Mouse (Mus musculus): Measurements from ENCODE around the gene Gdf11. TPM values are rescaled to one million over a fixed set of nuclear protein-coding genes. Genes with fewer than 3 reads are reported as not detected.

The Gdf11 gene
- total RNA-seq, 2 experiments from 2014 or later: not detected

DNA sequence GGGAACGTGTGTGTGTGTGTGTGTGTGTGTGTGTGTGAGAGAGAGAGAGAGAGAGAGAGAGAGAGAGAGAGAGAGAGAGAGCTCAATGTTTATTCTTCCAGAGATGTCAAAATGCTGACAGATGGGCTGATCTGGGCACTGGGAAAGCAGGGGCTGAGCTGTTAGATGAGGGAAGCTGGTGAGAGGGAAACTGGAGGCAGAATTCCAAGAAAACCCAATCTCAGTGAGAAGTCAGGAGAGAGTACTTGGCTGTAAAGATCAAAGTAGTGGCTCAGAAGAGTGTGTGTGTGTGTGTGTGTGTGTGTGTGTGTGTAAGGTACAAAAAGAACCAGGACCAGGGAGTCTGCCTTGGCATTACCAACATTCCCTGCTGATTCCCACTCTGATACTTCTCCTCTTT is 6.0 kb upstream of the Gdf11 start:
- no peak for ATAC-seq (replicated peaks; ENCODE audit: low FRiP score, poor library complexity, severe bottlenecking)

DNA sequence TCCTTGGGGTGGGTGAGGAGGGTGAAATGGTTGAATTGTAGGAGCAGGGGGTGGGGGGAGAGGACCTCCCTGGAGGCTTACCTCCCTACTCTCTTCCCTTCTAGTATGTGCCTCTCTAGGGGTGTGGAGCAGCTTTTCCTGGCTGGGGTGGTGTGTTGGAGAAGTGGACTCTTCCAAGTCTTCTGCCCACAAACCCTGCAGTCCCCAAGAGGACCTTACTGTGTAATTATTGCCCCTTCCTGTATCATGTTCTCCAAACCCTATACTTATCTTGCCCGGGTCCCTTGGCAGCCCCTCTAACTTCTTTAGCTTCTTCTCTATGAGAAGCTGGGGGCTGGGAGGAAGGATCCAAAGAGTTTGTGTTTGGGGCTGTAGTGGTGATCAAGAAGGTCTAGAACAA is 5.3 kb upstream of the Gdf11 start:
- no peak for ATAC-seq (replicated peaks; ENCODE audit: low FRiP score, poor library complexity, severe bottlenecking)

DNA sequence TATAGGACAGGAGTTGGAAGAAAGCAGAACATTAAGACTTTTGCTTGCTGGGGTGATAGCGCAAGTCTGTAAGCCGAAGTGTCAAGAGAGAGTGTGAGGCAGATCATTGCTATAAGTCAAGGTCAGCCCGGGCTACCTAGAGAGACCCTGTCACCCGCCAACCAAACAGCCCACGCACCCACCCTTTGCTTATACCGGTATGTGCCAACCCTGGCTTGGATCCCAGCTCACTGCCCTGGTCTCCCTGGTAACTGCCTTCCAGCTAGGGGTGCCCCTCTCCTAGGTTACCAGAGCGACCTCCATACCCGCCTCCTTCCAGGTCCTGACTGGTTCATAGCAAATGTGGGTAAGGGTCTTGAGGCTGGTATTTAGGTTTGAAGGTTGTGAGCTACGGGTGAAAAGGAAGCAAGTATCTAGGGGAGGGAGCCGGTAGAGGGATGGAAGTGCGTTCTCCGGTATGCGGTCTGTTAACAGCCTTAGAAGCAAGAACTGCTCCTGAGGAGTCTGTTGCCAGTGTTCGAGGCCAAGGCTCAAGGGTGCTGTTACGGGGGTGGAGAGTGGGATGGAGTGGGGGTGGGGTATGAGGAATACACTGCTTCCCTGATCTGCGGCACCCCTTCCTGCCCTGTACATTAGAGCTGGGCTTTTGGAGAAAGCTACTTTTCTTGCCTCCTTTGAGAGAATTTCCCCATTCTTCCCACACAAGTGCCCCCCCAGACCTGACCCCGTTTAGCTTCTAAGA is 4.6 kb upstream of the Gdf11 start:
- ATAC-seq (replicated peaks; ENCODE audit: low FRiP score, poor library complexity, severe bottlenecking): no peak

- peak; percentile 83 for ATAC-seq (replicated peaks; ENCODE audit: low FRiP score, poor library complexity, severe bottlenecking)
Measured at GRCm38 (mm10) chr10:128895437-128895836, 3.9 kb upstream of the Gdf11 start.

DNA sequence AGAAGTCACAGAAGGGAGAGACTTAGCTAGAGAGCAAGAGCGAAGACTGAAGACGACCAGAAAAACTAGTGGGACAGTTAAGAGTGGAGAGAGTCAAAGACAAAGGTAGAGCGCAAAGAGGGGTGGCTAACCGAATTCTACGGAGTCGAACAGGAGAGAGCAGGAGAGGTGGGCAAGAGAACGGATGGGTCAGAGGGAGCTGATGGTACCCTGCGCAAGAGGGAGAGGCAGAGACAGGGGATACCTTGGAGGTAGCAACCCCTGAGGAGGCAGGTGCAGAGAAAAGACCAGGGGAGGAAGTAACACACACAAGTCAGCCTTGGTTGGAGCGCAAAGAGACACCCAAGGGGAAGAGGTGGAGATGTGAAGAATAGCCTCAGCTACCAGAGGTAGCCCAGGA is 728 bp upstream of the Gdf11 start:
- ATAC-seq (replicated peaks; ENCODE audit: low FRiP score, poor library complexity, severe bottlenecking): no peak

- no peak for ATAC-seq (replicated peaks; ENCODE audit: low FRiP score, poor library complexity, severe bottlenecking)
Measured at GRCm38 (mm10) chr10:128890383-128891295, 879 bp downstream of the Gdf11 start.

DNA sequence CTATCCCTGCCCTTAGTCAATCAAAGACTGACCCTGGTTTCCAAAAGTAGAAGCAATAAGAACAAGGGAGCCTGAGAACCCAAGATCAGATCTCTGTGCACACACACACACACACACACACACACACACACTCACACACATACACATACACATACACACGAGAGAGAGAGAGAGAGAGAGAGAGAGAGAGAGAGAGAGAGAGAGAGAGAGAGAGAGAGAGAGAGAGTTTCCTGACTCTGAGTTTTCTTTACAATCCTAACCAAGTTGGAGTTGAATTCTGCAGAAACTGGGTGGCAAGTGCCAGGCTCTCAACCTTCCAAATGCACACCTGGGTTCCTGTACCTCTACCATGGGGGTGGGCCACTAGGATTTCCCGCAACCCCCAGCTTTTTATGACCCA is 1.7 kb downstream of the Gdf11 start:
- no peak for ATAC-seq (replicated peaks; ENCODE audit: low FRiP score, poor library complexity, severe bottlenecking)

- no peak for ATAC-seq (replicated peaks; ENCODE audit: low FRiP score, poor library complexity, severe bottlenecking)
Measured at GRCm38 (mm10) chr10:128888941-128889827, 2.3 kb downstream of the Gdf11 start.

DNA sequence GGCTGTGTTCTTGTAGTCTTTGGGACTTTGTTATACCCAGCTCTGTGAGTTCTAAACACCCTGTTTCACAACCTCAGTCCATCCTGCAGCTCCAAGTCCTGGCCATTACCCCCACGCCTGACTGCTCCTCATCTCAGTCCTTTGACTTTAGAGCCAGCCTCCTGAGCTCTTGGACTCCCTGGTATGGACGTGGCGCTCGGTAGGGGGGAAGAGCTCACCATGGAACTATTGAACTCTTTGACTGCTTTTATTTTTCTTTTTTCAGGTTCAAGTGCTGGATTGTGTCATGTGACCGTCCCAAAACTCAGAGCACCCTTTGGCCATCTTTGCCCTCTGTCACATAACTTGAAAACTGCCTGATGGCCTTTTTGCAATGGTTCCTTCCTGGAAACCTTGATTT is 9.5 kb downstream of the Gdf11 start:
- ATAC-seq (replicated peaks; ENCODE audit: low FRiP score, poor library complexity, severe bottlenecking): no peak

- ATAC-seq (replicated peaks; ENCODE audit: low FRiP score, poor library complexity, severe bottlenecking): no peak
Measured at GRCm38 (mm10) chr10:128878811-128879210, 12.7 kb downstream of the Gdf11 start.

DNA sequence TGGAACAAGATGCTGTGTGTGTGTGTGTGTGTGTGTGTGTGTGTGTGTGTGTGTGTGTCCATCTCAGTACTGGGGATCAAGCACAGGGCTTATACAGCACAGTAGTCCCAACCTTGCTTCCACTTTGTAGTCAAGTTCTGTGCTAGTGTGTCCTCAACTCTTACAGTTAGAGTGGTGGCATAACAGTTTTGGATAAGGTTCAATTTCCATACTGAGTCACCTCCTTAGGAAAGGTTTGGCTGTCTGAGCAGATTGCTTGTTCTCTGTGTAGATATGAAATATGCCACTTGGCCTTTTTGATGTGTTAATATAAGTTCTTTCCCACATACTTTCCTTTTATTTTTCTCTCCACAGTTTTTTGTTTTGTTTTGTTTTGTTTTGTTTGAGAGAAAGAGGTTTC is 13.2 kb downstream of the Gdf11 start:
- ATAC-seq (replicated peaks; ENCODE audit: low FRiP score, poor library complexity, severe bottlenecking): no peak

DNA sequence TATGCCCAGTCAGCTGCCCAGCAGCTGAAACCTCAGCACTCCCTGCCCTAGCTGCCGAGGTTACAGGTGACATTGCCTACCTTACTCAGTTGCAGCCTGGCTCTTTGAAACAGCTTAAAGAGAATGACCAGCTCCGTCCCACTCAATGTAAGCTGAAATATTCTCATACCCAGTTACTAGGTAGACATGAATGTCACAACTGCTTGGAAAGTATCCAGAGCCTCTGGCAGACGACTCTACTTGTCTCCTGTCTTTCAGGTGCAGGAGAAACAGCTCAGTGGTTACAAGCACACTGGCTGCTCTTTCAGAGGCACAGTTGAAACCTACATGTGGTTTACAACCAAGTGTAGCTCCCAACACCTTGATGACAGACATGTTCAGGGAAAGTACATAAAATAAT is 21.2 kb downstream of the Gdf11 start:
- no peak for ATAC-seq (replicated peaks; ENCODE audit: low FRiP score, poor library complexity, severe bottlenecking)

DNA sequence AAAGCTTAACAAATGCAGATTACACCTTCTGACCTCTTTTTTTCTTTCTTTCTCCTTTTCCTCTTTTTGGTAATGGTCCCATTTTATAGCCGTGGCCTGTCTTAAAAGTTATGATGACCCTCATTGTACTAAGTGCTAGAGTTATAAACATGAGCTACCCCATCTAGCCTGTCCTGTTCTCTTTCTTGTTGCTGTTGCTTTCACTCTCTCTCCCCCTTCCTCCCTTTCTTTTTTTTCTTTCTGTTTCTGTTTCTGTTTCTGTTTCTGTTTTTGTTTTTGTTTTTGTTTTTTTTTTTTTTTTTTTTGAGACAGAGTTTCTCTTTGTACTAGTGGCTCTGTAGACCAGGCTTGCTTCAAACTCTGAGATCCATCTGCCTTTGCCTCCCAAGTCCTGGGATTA is 25.0 kb downstream of the Gdf11 start:
- ATAC-seq (replicated peaks; ENCODE audit: low FRiP score, poor library complexity, severe bottlenecking): no peak

GRCm38 (mm10) chr10:128866042-128866441 is 25.5 kb downstream of the Gdf11 start:
- ATAC-seq (replicated peaks; ENCODE audit: low FRiP score, poor library complexity, severe bottlenecking): no peak

GRCm38 (mm10) chr10:128861176-128861575 is 30.3 kb downstream of the Gdf11 start:
- ATAC-seq (replicated peaks; ENCODE audit: low FRiP score, poor library complexity, severe bottlenecking): no peak

DNA sequence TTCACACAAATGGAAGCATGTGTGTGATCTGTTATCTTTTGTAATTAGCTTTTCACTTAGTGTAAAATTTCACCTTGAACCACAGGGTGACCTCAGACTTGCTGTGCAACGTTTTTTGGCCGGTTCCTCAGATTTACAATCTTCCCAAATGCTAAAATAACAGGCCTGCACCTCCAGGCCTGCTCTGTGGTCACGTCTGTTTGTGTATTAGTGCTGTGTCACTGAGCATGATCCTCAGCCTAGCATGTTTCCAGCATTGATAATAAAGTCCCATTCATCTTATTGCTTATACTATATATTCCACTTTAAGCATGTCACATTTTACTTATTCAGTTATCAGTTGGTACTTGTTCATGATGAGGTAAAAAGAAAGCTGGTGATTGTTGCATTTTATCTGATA is 41.2 kb downstream of the Gdf11 start:
- ATAC-seq (replicated peaks; ENCODE audit: low FRiP score, poor library complexity, severe bottlenecking): 0 out of 2 replicates have a peak, but pooled peaks have one; percentile 28

GRCm38 (mm10) chr10:128848426-128848825 is 43.1 kb downstream of the Gdf11 start:
- no peak for ATAC-seq (replicated peaks; ENCODE audit: low FRiP score, poor library complexity, severe bottlenecking)

GRCm38 (mm10) chr10:128846664-128847063 is 44.9 kb downstream of the Gdf11 start:
- peak; percentile 75 for ATAC-seq (replicated peaks; ENCODE audit: low FRiP score, poor library complexity, severe bottlenecking)

- no peak for ATAC-seq (replicated peaks; ENCODE audit: low FRiP score, poor library complexity, severe bottlenecking)
Measured at GRCm38 (mm10) chr10:128845516-128845915, 46.0 kb downstream of the Gdf11 start.

GRCm38 (mm10) chr10:128843260-128843659 is 48.3 kb downstream of the Gdf11 start:
- no peak for ATAC-seq (replicated peaks; ENCODE audit: low FRiP score, poor library complexity, severe bottlenecking)

All from erythroblast, adult 5-6 weeks (primary cell).